Mouse (Mus musculus): ENCODE measurements around the gene B4galt5. TPM values are rescaled to one million over a fixed set of nuclear protein-coding genes. Genes with fewer than 3 reads are reported as not detected.
"Not testable (repeated sequence)": the region's sequence is repeated elsewhere in the genome, so short reads cannot be mapped to it uniquely, and the experiment has no call there.

The B4galt5 gene
- polyA plus RNA-seq (2016; fragmentation: Nextera tagmentation; extraction: Ambion mirVana), result 8.1 and 9.9 TPM in 2 replicates

DNA sequence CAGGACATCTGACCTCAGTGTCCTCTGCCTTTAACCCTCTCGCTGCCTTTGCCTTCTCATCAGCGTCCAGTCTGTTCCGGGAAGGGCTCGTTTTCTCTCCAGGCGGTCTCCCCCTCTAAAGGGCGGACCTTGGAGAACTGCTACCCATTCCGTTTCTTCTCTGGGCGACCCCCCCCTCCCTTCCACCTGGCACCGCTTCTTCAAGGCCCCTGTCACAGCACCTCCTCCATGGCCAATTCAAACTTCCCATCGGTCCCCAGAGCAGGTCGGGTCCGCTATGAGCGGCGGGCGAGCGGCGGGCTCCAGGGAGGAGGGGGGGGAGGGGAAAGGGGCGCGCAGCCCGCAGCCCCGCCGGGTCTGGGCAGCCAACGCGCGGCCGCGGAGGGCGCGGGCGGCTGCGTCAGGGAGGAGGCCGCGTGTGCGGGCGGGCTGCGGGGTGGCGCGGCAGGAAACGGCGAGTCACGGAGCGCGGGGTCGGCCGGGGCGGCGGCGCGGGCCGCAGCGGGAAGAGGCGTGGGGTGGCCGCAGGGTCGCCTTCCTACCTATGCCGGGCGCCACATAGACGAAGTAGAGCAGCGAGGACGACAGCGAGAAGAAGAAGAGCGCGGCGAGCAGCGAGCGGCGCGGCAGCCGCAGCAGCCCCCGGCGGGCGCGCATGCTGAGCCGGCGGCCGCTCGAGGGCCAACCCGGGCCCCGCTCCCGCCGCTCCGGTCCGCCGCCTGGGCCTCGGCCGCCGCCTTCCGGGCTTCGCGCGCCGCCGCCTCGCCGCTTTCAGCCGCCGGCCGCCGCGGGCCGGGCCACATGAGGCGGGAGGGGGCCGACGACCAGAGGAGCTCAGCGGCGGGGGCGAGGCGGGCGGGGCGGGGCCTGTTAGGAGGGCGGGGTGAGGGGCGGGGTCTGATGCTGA, at the start of gene B4galt5:
TSS of gene B4galt5 (minus strand) at position 808 of the 907 bp plus-strand sequence.
- Histone ChIP-seq H3K4me1 (peaks cover 89% of the 10 kb centered on the region), H3K27ac (peak within 1 kb of the TSS; percentile 87), H3K9ac (peak within 1 kb of the TSS; percentile 90), H3K4me2 (peak within 1 kb of the TSS; percentile 96), H3K9me3 (replicated peaks) (no peaks in the 10 kb centered on the region), H3K4me3 (peak within 1 kb of the TSS; percentile 76), H3K36me3 (0 out of 2 replicates have a peak, but pooled peaks cover 3% of the 10 kb centered on the region), H3K27me3 (replicated peaks) (peaks cover 47% of the 10 kb centered on the region)
- WGBS (ENCODE audit: insufficient replicate concordance), result 2% methylated on average over 84 of the region's 111 CpGs
- ATAC-seq, result peak; percentile 3

DNA sequence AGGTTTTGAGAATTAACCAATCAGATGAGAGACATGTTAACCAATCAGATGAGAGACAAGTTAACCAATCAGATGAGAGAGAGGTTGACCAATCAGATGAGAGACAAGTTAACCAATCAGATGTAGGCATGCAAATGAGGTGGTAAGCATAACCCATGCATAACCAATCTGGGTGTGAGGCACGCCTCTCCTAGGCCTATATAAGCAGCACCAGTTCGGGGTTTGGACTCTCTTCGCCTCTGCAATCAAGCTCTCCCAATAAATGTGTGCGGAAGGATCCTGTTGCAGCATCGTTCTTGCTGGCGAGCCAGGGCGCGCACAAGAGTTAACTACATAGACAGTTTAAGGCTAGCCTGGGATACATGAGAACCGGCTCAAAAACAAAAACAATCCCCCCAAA, 47.4 kb upstream of the B4galt5 start:
- not testable (repeated sequence) for H3K9ac ChIP-seq; H3K9me3 ChIP-seq (replicated peaks); H3K4me1 ChIP-seq; H3K27ac ChIP-seq; ATAC-seq; H3K4me2 ChIP-seq; H3K4me3 ChIP-seq; H3K36me3 ChIP-seq; H3K27me3 ChIP-seq (replicated peaks)
- 83% methylated on average over 9 of the region's 9 CpGs for WGBS (ENCODE audit: insufficient replicate concordance)

DNA sequence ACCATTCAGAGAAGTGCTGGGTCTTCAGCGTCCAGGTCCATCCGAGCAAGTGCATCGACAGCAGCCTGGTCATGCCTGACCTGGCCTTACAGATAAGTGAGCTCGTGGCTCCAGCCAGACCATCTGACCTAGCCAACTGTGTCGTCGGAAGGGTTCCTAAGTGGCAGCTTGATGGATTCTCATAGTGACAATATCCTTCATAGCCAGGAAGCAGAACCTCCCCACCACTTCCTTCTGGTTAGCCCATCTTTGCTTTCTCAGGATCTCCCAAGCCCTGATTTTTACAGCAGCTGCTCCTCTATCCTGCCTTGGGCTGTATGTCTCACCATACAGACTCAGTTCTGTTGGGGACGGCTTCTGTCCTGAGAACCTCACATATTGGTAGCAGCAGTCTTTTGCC, 45.4 kb upstream of the B4galt5 start:
- H3K36me3 ChIP-seq, result no peaks in the 10 kb centered on the region
- H3K9me3 ChIP-seq (replicated peaks), result no peaks in the 10 kb centered on the region; the same call in 1 of the 2 replicates
- H3K27me3 ChIP-seq (replicated peaks), result no peaks in the 10 kb centered on the region
- no peak for ATAC-seq
- no peak overlapping the region for H3K9ac ChIP-seq
- H3K27ac ChIP-seq, result no peak overlapping the region
- no peak overlapping the region for H3K4me2 ChIP-seq
- WGBS (ENCODE audit: insufficient replicate concordance), result 16% methylated on average over 7 of the region's 7 CpGs
- H3K4me1 ChIP-seq, result no peaks in the 10 kb centered on the region
- no peak overlapping the region for H3K4me3 ChIP-seq

DNA sequence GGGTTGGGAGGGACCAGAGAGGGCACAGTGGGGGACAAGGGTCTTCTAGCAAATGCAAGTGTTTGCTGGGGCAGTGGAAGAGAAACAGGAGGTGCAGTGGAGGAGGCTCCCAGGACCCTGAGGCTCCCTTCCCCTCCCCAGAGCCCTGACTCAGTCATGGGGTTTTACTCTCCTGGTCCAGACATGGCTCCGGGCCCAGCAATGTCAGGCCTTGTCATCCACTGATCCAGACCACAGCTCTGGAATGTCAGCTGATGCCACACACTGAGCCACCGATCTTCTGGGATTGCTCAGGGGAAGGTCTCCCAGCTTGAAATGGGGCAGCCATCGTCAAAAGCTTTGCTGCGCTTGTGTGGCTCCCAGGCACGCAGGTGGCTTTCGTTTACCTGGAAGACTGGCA, 38.0 kb upstream of the B4galt5 start:
- 75% methylated on average over 6 of the region's 6 CpGs for WGBS (ENCODE audit: insufficient replicate concordance)
- H3K4me1 ChIP-seq, result 0 out of 2 replicates have a peak, but pooled peaks cover 4% of the 10 kb centered on the region
- no peaks in the 10 kb centered on the region for H3K36me3 ChIP-seq
- no peaks in the 10 kb centered on the region; the same call in 1 of the 2 replicates for H3K9me3 ChIP-seq (replicated peaks)
- ATAC-seq, result no peak
- H3K27ac ChIP-seq, result no peak overlapping the region
- no peaks in the 10 kb centered on the region for H3K27me3 ChIP-seq (replicated peaks)
- H3K4me2 ChIP-seq, result no peak overlapping the region
- no peak overlapping the region for H3K4me3 ChIP-seq
- H3K9ac ChIP-seq, result no peak overlapping the region

- 60% methylated on average over 4 of the region's 4 CpGs for WGBS (ENCODE audit: insufficient replicate concordance)
- no peak for ATAC-seq
- H3K27ac ChIP-seq, result no peak overlapping the region
- H3K4me1 ChIP-seq, result peaks cover 7% of the 10 kb centered on the region; the same call in 1 of the 2 replicates
- no peaks in the 10 kb centered on the region; the same call in 1 of the 2 replicates for H3K9me3 ChIP-seq (replicated peaks)
- H3K4me3 ChIP-seq, result no peak overlapping the region
- H3K36me3 ChIP-seq, result no peaks in the 10 kb centered on the region
- no peak overlapping the region for H3K9ac ChIP-seq
- no peaks in the 10 kb centered on the region; the same call in 1 of the 2 replicates for H3K27me3 ChIP-seq (replicated peaks)
- H3K4me2 ChIP-seq, result no peak overlapping the region
Observed at GRCm38 (mm10) chr2:167386456-167386855, 37.5 kb upstream of the B4galt5 start.

- ATAC-seq, result no peak
- no peaks in the 10 kb centered on the region for H3K9me3 ChIP-seq (replicated peaks)
- H3K4me3 ChIP-seq, result no peak overlapping the region
- H3K36me3 ChIP-seq, result no peaks in the 10 kb centered on the region
- H3K4me2 ChIP-seq, result no peak overlapping the region
- no peak overlapping the region for H3K9ac ChIP-seq
- H3K27me3 ChIP-seq (replicated peaks), result no peaks in the 10 kb centered on the region; the same call in 1 of the 2 replicates
- H3K27ac ChIP-seq, result no peak overlapping the region
- 45% methylated on average over 13 of the region's 13 CpGs for WGBS (ENCODE audit: insufficient replicate concordance)
- H3K4me1 ChIP-seq, result peaks cover 15% of the 10 kb centered on the region; the same call in 1 of the 2 replicates
Observed at GRCm38 (mm10) chr2:167383666-167384083, 34.7 kb upstream of the B4galt5 start.

GRCm38 (mm10) chr2:167382389-167382788, 33.4 kb upstream of the B4galt5 start:
- Histone ChIP-seq H3K4me1 (peaks cover 28% of the 10 kb centered on the region), H3K9ac (no peak overlapping the region), H3K9me3 (replicated peaks) (no peaks in the 10 kb centered on the region), H3K4me3 (no peak overlapping the region), H3K4me2 (no peak overlapping the region), H3K36me3 (no peaks in the 10 kb centered on the region), H3K27me3 (replicated peaks) (no peaks in the 10 kb centered on the region; the same call in 1 of the 2 replicates), H3K27ac (no peak overlapping the region)
- no peak for ATAC-seq
- 69% methylated on average over 7 of the region's 7 CpGs for whole genome bisulfite sequencing (ENCODE audit: insufficient replicate concordance)

DNA sequence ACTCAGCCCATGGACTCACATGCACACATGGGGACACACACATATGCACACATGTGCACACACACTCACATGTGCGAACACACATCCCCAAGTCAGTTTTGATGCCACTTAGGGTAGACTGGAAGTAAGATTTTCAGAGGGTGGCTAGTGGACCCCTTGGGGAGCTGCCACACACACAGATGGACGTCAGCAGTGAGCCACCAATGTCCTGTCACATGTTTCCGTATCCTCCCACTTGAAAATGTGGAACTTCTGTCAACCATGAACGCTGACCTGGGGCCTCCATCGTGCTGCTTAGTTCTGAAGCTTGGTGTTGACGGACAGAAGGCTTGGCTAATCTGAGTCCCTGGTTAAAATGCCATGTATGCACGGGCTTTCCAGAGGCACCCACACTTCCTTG, 32.6 kb upstream of the B4galt5 start:
- peaks cover 33% of the 10 kb centered on the region for H3K4me1 ChIP-seq
- no peak overlapping the region for H3K4me3 ChIP-seq
- H3K9me3 ChIP-seq (replicated peaks), result no peaks in the 10 kb centered on the region
- WGBS (ENCODE audit: insufficient replicate concordance), result 45% methylated on average over 7 of the region's 7 CpGs
- H3K9ac ChIP-seq, result no peak overlapping the region
- H3K36me3 ChIP-seq, result no peaks in the 10 kb centered on the region
- H3K27ac ChIP-seq, result no peak overlapping the region
- ATAC-seq, result no peak
- H3K27me3 ChIP-seq (replicated peaks), result no peaks in the 10 kb centered on the region; the same call in 1 of the 2 replicates
- no peak overlapping the region for H3K4me2 ChIP-seq

GRCm38 (mm10) chr2:167380615-167381285, 31.8 kb upstream of the B4galt5 start:
- H3K4me3 ChIP-seq, result no peak overlapping the region
- no peak overlapping the region for H3K4me2 ChIP-seq
- WGBS (ENCODE audit: insufficient replicate concordance), result 55% methylated on average over 7 of the region's 7 CpGs
- peaks cover 33% of the 10 kb centered on the region for H3K4me1 ChIP-seq
- no peak for ATAC-seq
- H3K9ac ChIP-seq, result no peak overlapping the region
- H3K9me3 ChIP-seq (replicated peaks), result no peaks in the 10 kb centered on the region
- H3K36me3 ChIP-seq, result no peaks in the 10 kb centered on the region
- H3K27ac ChIP-seq, result peak overlapping the region; percentile 52; the same call in 1 of the 2 replicates
- no peaks in the 10 kb centered on the region; the same call in 1 of the 2 replicates for H3K27me3 ChIP-seq (replicated peaks)

- Histone ChIP-seq H3K36me3 (no peaks in the 10 kb centered on the region), H3K4me1 (peaks cover 41% of the 10 kb centered on the region), H3K27me3 (replicated peaks) (peaks cover 4% of the 10 kb centered on the region; the same call in 1 of the 2 replicates), H3K4me2 (no peak overlapping the region), H3K27ac (no peak overlapping the region), H3K9me3 (replicated peaks) (no peaks in the 10 kb centered on the region), H3K9ac (no peak overlapping the region), H3K4me3 (no peak overlapping the region)
- 42% methylated on average over 4 of the region's 4 CpGs for WGBS (ENCODE audit: insufficient replicate concordance)
- no peak for ATAC-seq
Observed at GRCm38 (mm10) chr2:167378972-167379371, 30.0 kb upstream of the B4galt5 start.

DNA sequence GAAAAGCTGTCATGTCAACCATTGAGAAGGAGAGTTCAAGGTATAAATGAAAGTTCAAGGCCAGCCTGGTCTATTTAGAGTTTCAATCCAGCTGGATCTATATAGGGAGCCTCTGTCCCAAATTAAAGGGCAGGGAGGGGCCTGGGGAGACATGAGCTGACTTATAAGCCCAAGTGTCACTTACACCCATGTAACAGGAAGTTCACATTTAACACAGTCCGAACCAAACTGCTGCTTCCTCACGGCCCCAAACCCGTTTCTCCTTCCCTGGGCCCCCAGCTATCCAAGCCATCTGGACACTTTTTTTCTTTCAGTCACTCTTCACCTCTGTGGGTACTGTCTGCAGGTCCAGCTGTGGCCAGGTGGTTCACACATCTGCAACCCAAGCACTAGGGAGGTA, 28.7 kb upstream of the B4galt5 start:
- WGBS (ENCODE audit: insufficient replicate concordance), result 13% methylated on average over 3 of the region's 3 CpGs

GRCm38 (mm10) chr2:167376160-167376564, 27.2 kb upstream of the B4galt5 start:
- WGBS (ENCODE audit: insufficient replicate concordance), result 66% methylated on average over 8 of the region's 8 CpGs
- Histone ChIP-seq H3K4me2 (no peak overlapping the region), H3K9ac (no peak overlapping the region), H3K27me3 (replicated peaks) (peaks cover 11% of the 10 kb centered on the region; the same call in 1 of the 2 replicates), H3K4me1 (peaks cover 33% of the 10 kb centered on the region; the same call in 1 of the 2 replicates), H3K9me3 (replicated peaks) (no peaks in the 10 kb centered on the region), H3K36me3 (no peaks in the 10 kb centered on the region), H3K4me3 (no peak overlapping the region), H3K27ac (no peak overlapping the region)
- no peak; the same call in 1 of the 2 replicates for ATAC-seq

More for the DNA sequence above, 28.7 kb upstream of the B4galt5 start:
- no peaks in the 10 kb centered on the region for H3K9me3 ChIP-seq (replicated peaks)
- H3K27ac ChIP-seq, result no peak overlapping the region
- peaks cover 10% of the 10 kb centered on the region; the same call in 1 of the 2 replicates for H3K27me3 ChIP-seq (replicated peaks)
- no peak for ATAC-seq
- H3K4me2 ChIP-seq, result no peak overlapping the region
- H3K9ac ChIP-seq, result no peak overlapping the region
- H3K4me3 ChIP-seq, result no peak overlapping the region
- peaks cover 37% of the 10 kb centered on the region for H3K4me1 ChIP-seq
- no peaks in the 10 kb centered on the region for H3K36me3 ChIP-seq
